Mouse (Mus musculus) testis, adult 2 months (tissue): ENCODE measurements around the gene Col4a3bp.

Experiments used
- CTCF ChIP-seq: fragments of 200-500 bp; IDR thresholded peaks from 2 replicates; pipeline ENCODE4 v1.5.1; 2012; ENCODE audit warnings: low read depth, mild to moderate bottlenecking, inconsistent platforms, low read length, moderate library complexity; ENCODE audit not compliant: control insufficient read depth, insufficient read depth, insufficient replicate concordance
- POLR2A ChIP-seq: fragments of 200-500 bp; IDR thresholded peaks from 2 replicates; pipeline ENCODE4 v1.6.1; 2012; ENCODE audit warnings: low read depth, mild to moderate bottlenecking, inconsistent platforms, low read length, moderate library complexity; ENCODE audit not compliant: control insufficient read depth

DNA sequence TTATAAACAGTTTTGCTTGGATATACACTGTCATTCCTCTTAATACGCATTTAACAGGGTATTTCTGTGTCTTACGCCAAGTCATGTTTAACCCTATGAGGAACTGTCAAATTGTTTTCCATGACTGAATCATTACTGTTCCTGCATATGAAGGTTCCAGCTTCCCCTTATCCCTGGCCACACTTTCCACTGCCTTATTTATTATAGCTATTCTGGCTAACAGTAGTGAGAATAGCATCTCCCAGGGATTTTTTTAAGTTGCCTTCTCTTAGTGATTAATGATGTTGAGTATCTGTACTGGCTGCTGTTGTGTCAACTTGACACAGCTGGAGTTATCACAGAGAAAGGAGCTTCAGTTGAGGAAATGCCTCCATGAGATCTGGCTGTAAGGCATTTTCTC, 25.1 kb upstream of the Col4a3bp start:
- TF ChIP-seq CTCF (no peak), POLR2A (no peak)
